Mouse (Mus musculus) B cell, adult 2 months (primary cell): ENCODE data around the gene Dnaja4.

Source experiments
- DNase-seq, 2 experiments: peaks; one replicate each; pipeline ENCODE4 v3.0.0; 2022

Gene Dnaja4

GRCm38 (mm10) chr9:54700174-54700475, 1.5 kb downstream of the Dnaja4 start:
- DNase-seq: no peak

- DNase-seq: no peak
These were observed 2.1 kb downstream of the Dnaja4 start for GRCm38 (mm10) chr9:54700746-54701145.

GRCm38 (mm10) chr9:54702581-54702980, 3.9 kb downstream of the Dnaja4 start:
- DNase-seq: no peak

DNA sequence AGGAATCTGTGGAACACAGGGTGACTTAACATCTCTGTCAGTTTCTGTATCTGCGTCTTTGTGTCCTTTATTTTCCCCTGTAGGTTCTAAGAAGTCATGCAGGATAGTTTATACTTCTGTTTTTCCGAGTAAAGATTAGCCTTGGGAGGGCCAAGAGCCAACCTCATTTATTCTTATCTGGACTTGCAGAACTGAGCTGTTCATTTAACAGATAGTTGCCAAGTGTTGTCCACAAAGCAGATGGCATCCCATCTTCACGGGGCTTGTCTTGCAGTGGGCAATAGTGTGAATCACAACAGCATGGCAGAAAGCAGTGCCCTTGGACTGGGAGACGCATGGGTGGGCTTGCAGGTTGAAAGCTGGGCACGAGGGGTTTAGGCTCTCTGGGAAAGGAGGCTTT, 5.7 kb downstream of the Dnaja4 start:
- no peak for DNase-seq

- no peak for DNase-seq
These were observed 6.9 kb downstream of the Dnaja4 start for GRCm38 (mm10) chr9:54705561-54705960.

DNA sequence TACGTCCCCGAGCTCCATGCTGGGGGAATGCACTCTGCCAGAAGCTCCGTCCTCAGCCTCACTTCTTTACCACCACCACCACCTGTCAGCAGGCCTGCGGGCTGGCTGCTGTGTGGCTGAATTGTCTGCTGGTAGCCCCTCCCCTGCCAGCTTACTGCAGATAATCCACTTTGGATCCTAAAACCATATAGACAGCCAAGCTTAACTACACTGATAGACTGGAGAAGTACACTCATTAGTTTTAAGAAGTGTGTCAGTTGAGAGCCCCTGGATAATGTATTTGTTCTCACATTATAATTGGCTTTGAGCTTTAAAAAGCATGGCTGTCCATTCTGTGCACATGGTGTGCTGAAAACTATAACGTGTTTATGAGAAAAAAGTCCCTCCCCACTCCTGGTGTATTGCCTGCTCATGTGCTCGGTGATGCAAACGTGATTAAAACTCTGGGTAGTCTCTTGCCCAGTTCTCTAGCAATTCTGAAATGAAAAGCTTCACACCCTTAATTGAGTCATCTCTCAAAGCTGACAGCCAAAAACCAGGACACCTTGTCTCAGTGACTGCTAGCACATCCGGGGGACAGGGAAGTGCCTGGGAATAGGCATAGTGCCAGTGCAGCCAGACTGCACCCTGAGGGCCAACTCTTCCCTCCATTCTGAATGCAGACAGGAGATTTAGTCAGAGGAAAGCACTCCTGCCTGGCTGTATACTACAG, 8.8 kb downstream of the Dnaja4 start:
- DNase-seq: no peak

GRCm38 (mm10) chr9:54708085-54708484, 9.4 kb downstream of the Dnaja4 start:
- no peak for DNase-seq

- no peak for DNase-seq
These were observed 17.1 kb downstream of the Dnaja4 start for GRCm38 (mm10) chr9:54715776-54716175.

- DNase-seq: no peak
These were observed 18.9 kb downstream of the Dnaja4 start for GRCm38 (mm10) chr9:54717527-54717926.

DNA sequence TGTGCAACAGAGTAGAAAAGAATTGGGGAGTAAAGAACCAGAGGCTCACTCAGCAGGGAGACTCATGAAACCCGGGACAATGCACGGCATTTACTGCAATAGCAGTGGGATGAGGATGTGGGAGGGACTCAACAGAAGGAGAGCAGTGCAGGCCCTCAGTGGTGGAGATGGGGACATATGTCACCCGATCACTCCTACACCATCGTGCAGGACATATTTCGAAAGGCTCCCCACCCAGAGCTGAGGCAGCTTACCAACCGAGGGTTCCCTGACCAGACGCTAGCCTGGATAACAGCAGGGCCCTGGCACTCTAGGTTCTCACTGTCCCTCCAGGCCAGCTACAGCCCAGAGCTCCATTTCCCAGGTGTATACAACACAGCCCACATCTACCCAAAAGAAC, 23.5 kb downstream of the Dnaja4 start:
- no peak for DNase-seq

GRCm38 (mm10) chr9:54722596-54722995, 23.9 kb downstream of the Dnaja4 start:
- DNase-seq: no peak

DNA sequence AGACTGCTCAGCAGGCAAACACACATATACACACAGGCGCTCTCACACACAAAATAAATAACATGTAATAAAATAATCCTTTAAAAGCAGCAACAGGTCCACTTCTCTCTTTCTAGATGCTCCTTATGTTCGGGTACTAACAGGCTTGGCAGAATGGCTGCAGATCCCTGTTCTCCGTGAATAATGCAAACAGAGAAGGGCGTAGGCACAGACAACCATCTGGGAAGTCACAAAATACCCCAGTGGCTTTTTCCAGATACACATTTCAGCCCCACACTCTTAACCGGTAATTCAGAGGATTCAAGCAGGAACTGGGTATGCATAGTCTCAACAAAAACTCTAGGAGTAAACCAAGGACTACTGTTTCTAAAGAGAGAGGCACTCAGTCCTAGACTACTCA, 27.6 kb downstream of the Dnaja4 start:
- no peak for DNase-seq

- DNase-seq: peak; percentile 15 to 30
These were observed 33.4 kb downstream of the Dnaja4 start for GRCm38 (mm10) chr9:54732122-54732521.

GRCm38 (mm10) chr9:54733921-54734638, 35.4 kb downstream of the Dnaja4 start, which contains the start of gene Wdr61:
Wdr61 (minus strand) TSS chr9:54734519.
- peak; percentile 99 for DNase-seq

DNA sequence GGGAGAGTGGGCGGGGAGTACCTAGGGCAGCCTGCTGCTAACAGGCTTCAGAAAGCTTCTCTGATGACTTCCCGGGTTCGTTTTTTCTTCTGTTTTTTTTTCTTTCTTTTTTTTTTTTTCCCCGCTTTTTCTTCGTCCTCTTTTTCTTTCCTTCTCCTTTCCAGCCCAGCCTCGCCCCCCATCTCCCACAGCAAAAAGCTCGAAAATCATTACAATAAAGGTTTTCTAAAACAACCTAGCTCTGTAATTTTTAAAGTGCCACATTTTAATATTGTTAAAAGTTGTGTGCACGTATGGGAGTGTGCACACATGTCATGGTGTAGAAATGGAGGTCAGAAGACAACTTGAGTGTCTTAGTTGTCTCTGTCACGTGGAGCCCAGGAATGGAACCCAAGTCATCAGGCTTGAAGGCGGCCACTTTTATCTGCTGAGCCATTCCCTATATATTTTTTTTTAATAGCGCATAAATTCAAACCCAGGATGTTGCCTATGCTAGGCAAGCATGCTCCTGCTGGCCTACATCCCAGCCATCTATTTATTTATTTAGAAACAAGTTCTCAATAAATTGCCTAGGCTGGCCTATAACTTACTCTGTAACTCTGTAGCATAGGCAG, 36.1 kb downstream of the Dnaja4 start:
- DNase-seq: no peak

DNA sequence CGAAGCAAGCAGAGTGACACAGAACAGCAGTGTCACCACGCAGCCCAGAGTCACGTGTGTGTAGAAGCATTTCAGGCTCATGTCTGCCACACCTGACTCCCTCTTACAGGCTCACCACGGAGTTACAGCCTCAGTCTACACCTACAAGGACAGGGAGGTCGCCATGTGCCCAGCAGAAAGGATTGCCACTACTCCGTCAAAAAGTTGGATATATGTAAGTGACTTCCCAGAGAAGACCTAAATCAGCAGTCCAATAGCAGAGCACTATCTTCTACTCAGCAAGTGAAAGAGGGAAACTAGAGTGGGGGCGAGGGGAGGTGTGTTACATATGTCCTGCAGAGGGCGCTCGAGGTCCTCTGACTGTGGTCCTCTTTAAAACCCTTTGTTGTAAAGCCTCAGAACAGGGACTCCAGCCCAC, 37.6 kb downstream of the Dnaja4 start:
- peak; percentile 72 to 75 for DNase-seq

DNA sequence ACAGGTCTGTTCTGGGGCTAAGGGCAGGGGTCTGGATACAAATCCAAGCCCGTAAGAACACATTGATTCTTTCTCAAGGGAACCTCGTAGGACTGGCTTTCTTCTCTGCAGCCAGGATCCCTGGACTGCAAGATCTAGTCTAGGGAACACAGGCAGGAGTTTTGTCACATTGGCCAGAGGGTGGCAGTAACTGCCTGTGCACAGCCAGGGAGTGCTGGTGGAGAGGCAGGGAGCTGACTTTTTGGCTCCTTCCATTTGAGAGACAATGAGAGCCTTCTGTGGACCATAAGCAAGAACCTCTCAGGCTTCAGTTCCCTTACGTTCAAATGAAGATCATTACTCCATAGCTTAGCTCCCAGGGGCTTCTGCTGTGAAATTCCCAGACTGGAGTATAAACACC, 39.7 kb downstream of the Dnaja4 start:
- no peak for DNase-seq

- DNase-seq: no peak
These were observed 45.2 kb downstream of the Dnaja4 start for GRCm38 (mm10) chr9:54743891-54744290.

- no peak for DNase-seq
These were observed 47.2 kb downstream of the Dnaja4 start for GRCm38 (mm10) chr9:54745740-54746370.

- no peak for DNase-seq
These were observed 51.7 kb downstream of the Dnaja4 start for GRCm38 (mm10) chr9:54750215-54750981.

GRCm38 (mm10) chr9:54751684-54752083, 53.0 kb downstream of the Dnaja4 start:
- DNase-seq: no peak

DNA sequence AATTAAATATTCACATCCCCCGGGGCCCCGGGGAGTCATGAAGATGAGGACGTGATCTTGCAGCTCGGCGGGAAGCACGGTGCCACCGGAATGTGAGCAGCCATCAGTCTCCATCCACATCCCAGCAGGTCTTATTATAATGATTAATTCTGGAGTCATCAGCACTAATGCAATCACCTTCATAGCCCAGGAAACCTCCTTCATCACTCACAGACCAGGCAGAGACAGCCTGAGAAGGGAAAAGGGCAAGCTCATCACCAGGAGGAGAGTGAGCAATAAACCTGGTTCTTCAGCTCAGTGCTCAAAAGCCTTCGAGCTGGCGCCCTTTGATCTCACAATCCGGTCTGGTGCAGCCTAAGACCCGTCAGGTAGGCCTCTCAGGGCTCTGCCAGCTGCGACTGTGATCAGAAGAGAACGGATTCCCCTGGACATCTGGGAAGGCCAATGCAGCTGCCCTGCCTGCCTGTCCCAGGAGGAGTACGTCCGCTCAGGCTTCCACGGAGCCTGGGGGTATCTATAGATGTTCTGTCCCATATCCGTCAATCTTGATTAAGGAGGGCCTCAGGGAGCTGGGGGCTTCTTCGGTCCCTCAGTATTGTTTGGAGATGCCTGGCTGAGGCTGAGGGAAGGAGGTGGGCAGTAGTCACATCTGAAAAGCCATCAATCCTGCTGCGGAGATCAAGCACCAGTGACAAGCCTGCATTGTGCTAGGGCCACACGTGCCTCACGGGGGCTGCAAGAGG, 53.7 kb downstream of the Dnaja4 start:
- no peak for DNase-seq
